Mouse (Mus musculus) regulatory T cell (primary cell): Measurements from ENCODE around the gene Btaf1.

Experiments used
- in situ Hi-C: fragments of 300-600 bp; cut with MboI, MseI; formaldehyde crosslinking; loops from one replicate; pipeline ENCODE4 v1.15.1; 2025; ENCODE audit warnings: high pct_unique_total_duplicates

Btaf1 gene

DNA sequence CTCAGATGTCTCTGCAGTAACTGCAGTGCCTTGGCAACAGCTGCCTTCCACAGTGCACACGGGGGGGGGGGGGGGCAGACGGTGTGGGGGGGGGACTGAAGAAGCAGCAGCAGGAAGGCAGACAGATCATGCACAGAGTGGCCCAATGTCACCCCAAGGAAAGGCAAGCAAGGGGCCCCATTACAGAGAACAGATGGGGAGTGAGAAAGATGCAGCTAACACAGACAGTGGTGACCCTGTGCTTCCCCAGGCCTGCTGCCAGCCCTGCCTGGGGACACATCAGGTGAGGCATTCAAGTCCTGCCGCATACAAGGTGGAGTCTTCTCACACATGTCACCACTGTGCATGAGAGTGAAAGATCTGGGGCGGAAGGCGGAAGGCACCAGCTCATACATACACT, 94.7 kb downstream of the Btaf1 start:
- in situ Hi-C loops, result no loop called here

DNA sequence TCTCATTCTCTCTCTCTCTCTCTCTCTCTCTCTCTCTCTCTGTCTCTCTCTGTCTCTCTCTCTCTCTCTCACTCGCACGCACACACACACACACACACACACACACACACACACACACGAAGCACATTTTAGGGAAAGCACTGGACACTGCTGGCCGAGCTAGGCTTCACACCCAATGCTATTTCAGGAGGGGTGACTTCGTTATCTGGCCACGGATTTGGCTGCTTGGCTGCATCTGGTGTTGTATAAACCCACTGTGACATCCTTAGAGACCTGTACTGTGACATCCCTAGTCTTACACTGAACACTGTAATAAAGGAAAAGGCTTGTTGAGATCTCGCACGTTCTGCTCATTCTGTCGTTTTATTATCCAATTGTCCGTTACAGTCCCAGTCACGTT, 95.1 kb downstream of the Btaf1 start:
- in situ Hi-C loops, result no loop called here

DNA sequence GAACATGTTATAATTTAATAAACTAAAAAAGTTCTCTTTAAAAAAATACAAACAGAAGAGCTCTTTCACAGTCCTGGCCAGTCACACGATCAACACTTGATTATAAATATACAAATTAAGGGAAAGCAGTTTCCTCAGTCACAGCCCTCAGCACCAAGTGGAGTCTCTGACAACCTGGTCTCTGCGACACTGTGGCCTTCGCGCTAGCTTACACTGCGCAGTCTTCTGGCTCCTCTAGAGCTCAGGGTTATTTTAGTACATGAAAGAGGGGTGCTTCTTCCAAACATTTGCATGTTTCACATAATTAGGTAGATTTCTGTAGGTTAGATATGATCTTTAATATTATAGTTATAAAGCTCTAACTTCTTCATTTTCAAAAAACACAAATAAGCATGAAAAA, 96.3 kb downstream of the Btaf1 start:
- in situ Hi-C loops, result no loop called here

DNA sequence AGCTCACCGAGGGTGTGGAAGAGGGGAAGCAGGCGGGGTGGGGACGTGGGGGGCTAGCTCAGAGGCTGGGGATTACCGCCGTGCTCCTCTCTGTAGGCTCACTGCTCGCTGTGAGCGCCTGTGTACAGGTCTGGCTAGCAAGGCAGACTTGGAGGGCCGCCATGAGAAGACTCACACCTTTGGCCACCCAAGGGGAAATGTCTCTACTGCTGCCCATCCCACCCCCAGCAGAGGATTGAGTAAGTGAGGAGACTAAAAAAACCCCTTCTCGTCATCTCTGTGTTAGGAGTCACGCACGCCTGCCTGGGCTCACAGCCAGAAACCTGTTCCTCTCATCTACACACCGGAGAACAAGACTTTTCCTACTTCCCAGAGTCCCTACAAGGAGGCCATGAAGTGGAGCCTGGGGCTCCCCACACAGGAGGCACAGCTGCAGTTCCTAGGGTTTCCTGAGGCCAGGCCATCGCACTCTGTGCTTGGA, 100.0 kb downstream of the Btaf1 start:
- in situ Hi-C loops, result no loop called here

DNA sequence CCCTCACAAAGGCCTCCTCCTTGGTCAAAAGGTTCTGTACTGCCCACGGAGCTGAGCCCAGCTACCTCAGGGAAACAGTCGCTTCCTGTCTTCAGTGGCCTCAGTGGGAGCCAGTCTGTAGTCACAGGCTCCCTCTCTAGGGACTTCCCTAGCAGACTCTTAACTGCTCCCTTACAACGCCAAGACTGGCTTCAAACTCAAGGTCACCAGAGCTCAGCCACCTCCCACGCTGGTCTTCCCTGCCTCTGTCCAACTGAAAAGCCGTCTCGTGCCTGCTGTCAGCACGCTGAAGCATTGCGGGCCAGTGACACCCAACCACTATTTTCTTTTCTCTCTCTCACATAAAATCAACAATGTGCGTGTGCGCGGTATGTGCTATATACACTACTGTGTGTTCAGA, 100.5 kb downstream of the Btaf1 start:
- in situ Hi-C loops, result no loop called here

DNA sequence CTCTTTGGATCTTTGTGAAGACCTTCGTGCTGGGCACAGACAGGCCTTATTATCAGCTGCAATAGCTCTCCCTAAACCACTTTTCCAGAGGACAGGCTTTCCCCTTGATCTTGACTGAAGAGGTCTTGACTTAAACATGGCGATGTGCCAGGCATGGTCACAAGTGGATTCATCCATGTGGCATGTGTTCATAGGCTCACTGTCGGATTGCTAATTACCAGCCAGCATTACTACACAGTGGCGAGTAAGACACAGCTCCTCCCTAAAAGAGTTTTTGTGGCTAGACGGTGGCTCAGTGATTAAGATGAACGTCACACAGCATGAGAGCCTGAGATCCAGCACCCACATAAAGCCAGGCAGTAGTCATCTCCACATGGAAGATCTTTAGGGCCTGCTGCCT, 103.9 kb downstream of the Btaf1 start:
- in situ Hi-C loops, result loop anchor here (5.0 kb wide), 1 partner anchor 103 kb away; no protein-coding TSS in a partner anchor

DNA sequence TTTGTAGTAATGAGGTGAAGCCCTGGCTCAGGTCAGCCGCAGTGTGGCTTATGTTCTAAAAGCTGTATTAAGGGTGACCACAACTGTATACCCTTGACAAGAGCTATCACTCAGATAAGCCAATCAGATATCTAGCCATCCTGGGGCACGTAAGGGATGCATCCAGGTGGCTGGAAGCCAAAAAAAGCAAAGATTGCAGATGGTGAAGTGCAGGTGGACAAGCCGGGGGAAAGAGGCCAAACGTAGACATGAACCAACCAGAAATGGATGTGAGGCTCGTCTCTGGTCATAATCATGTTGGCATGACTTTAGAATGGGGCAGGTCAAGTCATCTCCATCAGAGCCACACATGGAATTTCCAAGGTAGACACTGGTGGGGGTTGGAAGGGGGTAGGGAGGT, 105.6 kb downstream of the Btaf1 start:
- in situ Hi-C loops, result loop anchor here (5.0 kb wide), 1 partner anchor 101 kb away; no protein-coding TSS in a partner anchor

DNA sequence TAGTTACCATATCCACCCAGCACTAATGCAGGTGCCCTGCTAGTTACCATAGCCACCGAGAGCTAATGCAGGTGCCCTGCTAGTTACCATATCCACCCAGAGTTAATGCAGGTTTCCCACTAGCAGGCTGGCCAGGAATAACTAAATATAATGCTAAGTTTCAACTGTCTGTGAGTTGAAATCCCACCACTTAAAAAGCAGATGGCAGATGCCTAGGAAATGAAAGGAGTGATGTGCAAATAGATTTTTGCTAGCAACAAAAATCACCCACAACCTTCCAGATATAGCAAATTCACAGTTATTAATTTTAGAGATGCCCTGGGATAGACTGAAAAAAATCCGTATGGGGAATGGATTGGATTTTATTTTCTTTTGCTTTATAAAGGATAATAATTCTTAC, 106.5 kb downstream of the Btaf1 start:
- in situ Hi-C loops, result loop anchor here (5.0 kb wide), 1 partner anchor 100 kb away; no protein-coding TSS in a partner anchor

DNA sequence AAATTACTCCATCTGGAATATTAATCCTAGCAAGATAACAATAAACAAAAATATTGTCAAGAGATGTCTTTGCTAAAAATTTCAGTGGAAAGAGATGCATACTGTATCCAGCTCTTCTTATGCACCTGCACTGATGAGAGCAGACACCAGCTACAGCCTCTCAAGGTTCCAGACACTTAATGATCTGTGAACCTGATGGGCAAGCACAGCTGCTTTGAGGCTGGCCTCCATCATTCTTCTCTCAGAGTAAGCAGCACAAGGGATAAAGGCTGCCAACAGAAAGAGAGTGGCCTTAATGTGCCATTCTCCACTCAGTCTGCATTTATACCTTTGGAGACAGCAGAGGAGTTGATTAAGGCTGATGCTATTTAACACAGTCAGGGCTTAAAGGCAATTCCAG, 115.0 kb downstream of the Btaf1 start:
- in situ Hi-C loops, result loop anchor here (10.0 kb wide), 1 partner anchor 154 kb away; no protein-coding TSS in a partner anchor

DNA sequence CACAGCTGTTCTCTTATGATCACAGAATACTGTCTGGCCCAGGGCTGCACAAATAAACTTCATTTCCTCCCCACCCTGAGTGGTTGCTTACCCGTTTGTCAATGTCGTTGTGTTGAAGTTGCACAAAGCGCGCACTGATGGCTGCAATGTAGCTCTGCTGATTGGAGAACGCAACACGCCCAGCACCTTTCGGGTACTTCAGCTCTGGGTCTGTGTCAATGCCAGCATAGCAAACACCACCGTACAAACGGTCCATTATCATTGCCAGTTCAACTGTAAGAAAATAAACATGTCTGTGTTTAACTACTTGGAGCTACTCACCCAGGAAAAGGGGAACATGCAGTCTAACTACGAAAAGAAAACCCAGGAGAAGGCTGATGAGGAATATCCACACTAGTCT, 118.6 kb downstream of the Btaf1 start:
- in situ Hi-C loops, result loop anchor here (10.0 kb wide), 1 partner anchor 150 kb away; no protein-coding TSS in a partner anchor

DNA sequence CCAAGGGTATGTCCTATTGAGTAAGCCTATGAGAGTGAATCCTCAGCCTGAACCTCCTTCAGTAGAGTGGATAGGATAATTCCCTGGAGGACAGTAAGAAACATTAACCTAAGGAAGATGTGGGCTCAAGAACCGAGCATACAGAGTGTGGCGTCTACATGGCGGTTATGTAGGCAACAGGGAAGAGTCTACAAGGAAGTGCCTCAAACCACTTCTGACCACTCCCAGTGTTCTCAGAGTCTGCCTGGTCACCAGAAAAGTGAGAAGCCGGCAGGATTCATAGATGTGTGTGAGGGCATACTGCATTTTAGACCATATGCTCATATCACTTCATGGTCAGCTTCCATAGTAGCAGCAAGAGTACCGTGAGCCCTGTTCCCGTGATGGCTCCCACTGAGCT, 122.6 kb downstream of the Btaf1 start:
- in situ Hi-C loops, result loop anchor here (10.0 kb wide), 1 partner anchor 146 kb away; no protein-coding TSS in a partner anchor

DNA sequence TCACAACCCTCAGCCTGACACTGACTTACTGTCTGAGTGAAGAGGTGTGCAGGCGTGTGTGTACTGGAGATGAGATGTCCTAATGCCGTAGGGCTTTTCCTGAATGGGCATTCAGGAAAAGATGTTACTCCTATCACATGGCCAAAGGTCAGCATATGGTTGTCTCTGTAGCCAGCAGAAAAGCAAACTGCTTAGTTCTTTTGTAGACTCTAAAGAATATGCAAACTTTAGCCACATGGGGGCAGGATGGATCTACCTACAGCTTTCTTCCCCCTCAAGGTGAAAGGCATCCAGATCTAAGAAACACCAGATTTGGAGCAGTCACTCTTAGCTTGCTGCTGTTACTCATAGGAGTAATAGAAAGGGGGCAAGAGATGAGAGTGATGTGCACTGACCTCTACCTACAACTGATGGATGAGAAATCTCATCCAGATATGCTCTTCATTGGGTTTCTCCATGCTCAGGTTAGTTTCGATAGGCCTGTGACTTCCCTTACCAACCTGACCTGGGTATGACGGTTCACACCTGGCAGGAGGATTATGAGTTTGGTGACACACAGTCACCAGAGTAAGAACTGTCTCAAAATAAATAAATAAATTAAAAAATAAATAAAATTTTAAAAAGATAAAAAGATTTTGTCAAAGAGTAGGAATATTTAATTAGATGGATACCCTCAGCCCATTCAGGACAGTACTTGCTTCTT, 124.9 kb downstream of the Btaf1 start:
- in situ Hi-C loops, result no loop called here

DNA sequence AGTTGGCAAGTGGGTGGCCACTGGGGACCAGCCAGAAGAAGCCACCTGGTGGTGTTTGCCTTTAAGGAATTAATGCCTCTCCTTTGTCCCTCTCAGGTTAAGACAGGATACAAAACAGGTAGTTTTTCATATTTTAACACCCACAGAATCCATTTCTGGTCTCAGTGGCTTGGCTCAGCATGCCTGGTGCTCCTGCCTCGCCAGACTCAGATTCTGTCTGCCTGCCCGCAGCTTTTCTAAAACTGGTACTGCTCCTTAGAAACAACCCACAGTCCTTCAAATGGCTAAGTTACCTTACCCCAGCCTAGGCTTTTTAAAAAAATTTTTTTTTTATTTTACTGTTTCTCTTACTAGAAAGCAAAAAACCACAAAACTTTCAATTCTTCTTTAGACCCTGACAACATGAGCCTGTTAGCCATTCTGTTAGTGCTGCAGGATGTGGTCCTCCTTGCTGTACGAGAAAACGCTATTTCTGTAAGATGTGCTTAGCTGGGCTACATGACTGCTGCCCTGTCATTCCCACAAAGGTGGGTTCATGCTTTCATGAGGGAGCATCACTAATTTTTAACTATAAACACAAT, 130.2 kb downstream of the Btaf1 start:
- in situ Hi-C loops, result no loop called here

DNA sequence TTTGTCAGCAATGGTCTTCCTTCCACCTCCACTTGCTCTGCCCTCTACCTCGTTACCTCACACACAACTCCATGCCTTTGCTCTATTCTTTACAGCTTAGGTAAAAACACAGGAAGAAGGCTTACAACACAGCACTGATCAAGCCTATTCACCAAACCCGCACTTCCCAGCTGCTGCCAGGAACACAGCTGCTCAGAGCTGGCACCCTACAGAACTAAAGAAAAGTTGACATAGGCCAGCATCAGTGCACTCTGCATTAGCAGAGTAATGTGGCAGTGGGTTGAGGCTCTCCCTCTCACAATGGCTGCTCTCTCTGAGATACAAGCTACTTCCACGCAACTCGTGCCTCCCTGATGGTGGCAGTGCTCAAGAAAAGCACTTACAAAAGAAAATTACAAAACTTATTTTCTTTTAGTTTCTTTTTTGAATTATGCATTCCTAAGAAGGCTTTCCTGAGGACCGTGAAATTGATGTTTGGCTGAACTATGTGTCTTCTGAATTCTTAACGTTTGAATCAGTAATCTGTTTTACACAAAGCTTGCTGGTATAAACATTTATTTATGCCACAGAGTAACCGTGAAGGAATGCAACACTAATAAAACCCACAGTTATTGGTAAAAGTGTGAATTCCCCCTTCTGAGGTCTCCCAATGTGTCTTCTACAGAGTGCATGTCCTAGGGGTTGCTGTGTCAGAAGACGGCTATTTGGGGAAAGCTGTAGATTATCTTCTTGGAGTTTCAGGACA, 131.5 kb downstream of the Btaf1 start:
- in situ Hi-C loops, result no loop called here

DNA sequence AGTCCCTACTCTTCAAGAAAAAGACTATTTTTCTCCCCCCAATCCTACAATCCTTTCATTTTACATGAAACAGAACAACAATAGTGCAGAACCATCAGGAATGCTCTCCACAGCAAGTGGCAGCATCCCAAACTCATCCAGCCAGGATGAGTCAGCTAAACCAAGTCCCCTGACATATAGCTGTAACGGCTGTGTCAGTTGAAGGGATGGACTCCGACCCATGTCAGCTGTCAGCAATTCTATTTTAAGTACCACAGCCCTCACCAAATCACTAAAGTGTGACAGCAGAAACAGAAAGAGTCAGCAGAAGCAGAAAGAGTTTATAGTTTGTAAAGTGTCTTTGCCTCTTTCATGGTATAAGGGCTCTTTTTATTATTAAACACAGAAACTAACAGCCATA, 133.7 kb downstream of the Btaf1 start:
- in situ Hi-C loops, result no loop called here

DNA sequence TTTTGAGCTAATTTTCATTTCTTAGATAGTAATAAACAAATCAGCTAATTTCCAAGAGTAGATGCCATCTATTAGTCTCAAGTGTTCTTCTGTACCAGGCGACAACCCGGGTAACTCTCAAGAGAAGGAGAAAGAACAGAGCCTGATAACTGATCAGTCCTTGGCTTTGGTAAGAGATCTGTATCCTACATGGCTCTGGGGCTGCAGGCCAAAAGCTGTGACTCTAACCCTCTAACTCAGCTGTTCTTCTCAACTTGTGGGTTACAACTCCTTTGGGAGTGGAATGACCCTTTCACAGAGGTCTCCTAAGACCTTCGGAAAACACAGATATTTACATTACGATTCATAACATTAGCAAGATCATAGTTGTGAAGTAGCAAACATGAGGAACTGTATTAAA, 134.2 kb downstream of the Btaf1 start:
- in situ Hi-C loops, result no loop called here
